Comparison of ENCODE assay signal across 8 mouse cellular contexts in genomic region chr16:5132401-5132801, GRCm38 (mm10). TPM values are rescaled to one million over a fixed set of nuclear protein-coding genes. Genes with fewer than 3 reads are reported as not detected.
DNase-seq lines count a peak whose midpoint lies in the region; ATAC-seq and TF ChIP-seq lines count a peak whose summit lies in the region.

Ppl (minus strand) TSS chr16:5132421.

- H3K27me3 ChIP-seq in forebrain, postnatal 0 days (ENCODE audit: insufficient read depth, low read length) = peaks cover 43% of the 10 kb centered on the region
- peaks cover 32% of the 10 kb centered on the region for H3K27me3 ChIP-seq in intestine, embryonic 15.5 days (replicated peaks)
- H3K27me3 ChIP-seq in liver, embryonic 15.5 days = peaks cover 56% of the 10 kb centered on the region
- H3K27me3 ChIP-seq in neural tube, embryonic 15.5 days (replicated peaks) = peaks cover 76% of the 10 kb centered on the region

- TF ChIP-seq CTCF in forebrain, postnatal 0 days (IDR thresholded peaks at IDR 0.05; ENCODE audit: low read depth) = no peak

- WGBS in forebrain, postnatal 0 days = 4% methylated on average over 39 of the region's 39 CpGs
- WGBS in intestine, embryonic 15.5 days = under 1% methylated on average over 39 of the region's 39 CpGs
- under 1% methylated on average over 39 of the region's 39 CpGs for WGBS in liver, embryonic 15.5 days (ENCODE audit: insufficient replicate concordance)
- under 1% methylated on average over 39 of the region's 39 CpGs for WGBS in neural tube, embryonic 15.5 days

- DNase-seq in Muller cell, postnatal 12 days (ENCODE audit: inconsistent ontology term) = peak; percentile 43
- peak; percentile 70 for DNase-seq in cerebellum, adult 11-12 months
- DNase-seq in forebrain, postnatal 0 days = no peak
- DNase-seq in frontal cortex, postnatal 25 days (ENCODE audit: low spot score in 2 of 2) = no peak
- DNase-seq in frontal cortex, postnatal 10 days (ENCODE audit: low spot score in 2 of 2) = no peak

- H3K27ac ChIP-seq in forebrain, postnatal 0 days (ENCODE audit: low read depth, low read length) = no peak within 1 kb of the TSS
- no peak within 1 kb of the TSS for H3K27ac ChIP-seq in intestine, embryonic 15.5 days
- no peak within 1 kb of the TSS for H3K27ac ChIP-seq in liver, embryonic 15.5 days (replicated peaks)
- no peak within 1 kb of the TSS for H3K27ac ChIP-seq in neural tube, embryonic 15.5 days (replicated peaks)

- H3K4me2 ChIP-seq in forebrain, postnatal 0 days (ENCODE audit: low read depth) = peak within 1 kb of the TSS; percentile 44
- peak within 1 kb of the TSS; percentile 66 for H3K4me2 ChIP-seq in intestine, embryonic 15.5 days (replicated peaks)
- H3K4me2 ChIP-seq in liver, embryonic 15.5 days = peak within 1 kb of the TSS; percentile 61
- peak within 1 kb of the TSS; percentile 60 for H3K4me2 ChIP-seq in neural tube, embryonic 15.5 days

- no peaks in the 10 kb centered on the region for H3K36me3 ChIP-seq in forebrain, postnatal 0 days (ENCODE audit: insufficient read depth)
- H3K36me3 ChIP-seq in intestine, embryonic 15.5 days = no peaks in the 10 kb centered on the region
- no peaks in the 10 kb centered on the region for H3K36me3 ChIP-seq in liver, embryonic 15.5 days (replicated peaks)
- H3K36me3 ChIP-seq in neural tube, embryonic 15.5 days = no peaks in the 10 kb centered on the region

- ATAC-seq in forebrain, postnatal 0 days = no peak
- ATAC-seq in intestine, embryonic 15.5 days = peak; percentile 86
- ATAC-seq in liver, embryonic 15.5 days (ENCODE audit: insufficient read depth) = peak; percentile 61
- ATAC-seq in neural tube, embryonic 15.5 days (ENCODE audit: low FRiP score) = no peak

- no peaks in the 10 kb centered on the region for H3K9me3 ChIP-seq in forebrain, postnatal 0 days (ENCODE audit: low read length)
- H3K9me3 ChIP-seq in intestine, embryonic 15.5 days = no peaks in the 10 kb centered on the region
- no peaks in the 10 kb centered on the region for H3K9me3 ChIP-seq in liver, embryonic 15.5 days (replicated peaks)
- H3K9me3 ChIP-seq in neural tube, embryonic 15.5 days (replicated peaks) = no peaks in the 10 kb centered on the region

- H3K9ac ChIP-seq in forebrain, postnatal 0 days = no peak within 1 kb of the TSS
- H3K9ac ChIP-seq in intestine, embryonic 15.5 days = peak within 1 kb of the TSS; percentile 44
- no peak within 1 kb of the TSS for H3K9ac ChIP-seq in liver, embryonic 15.5 days
- H3K9ac ChIP-seq in neural tube, embryonic 15.5 days (replicated peaks) = no peak within 1 kb of the TSS

- no peaks in the 10 kb centered on the region for H3K4me1 ChIP-seq in forebrain, postnatal 0 days (ENCODE audit: insufficient read depth)
- H3K4me1 ChIP-seq in intestine, embryonic 15.5 days (replicated peaks) = peaks cover 40% of the 10 kb centered on the region
- H3K4me1 ChIP-seq in liver, embryonic 15.5 days (replicated peaks) = peaks cover 17% of the 10 kb centered on the region
- peaks cover 14% of the 10 kb centered on the region for H3K4me1 ChIP-seq in neural tube, embryonic 15.5 days

- H3K4me3 ChIP-seq in forebrain, postnatal 0 days (ENCODE audit: low read depth, low read length) = peak within 1 kb of the TSS; percentile 26
- peak within 1 kb of the TSS; percentile 47 for H3K4me3 ChIP-seq in intestine, embryonic 15.5 days (replicated peaks)
- peak within 1 kb of the TSS; percentile 45 for H3K4me3 ChIP-seq in liver, embryonic 15.5 days (replicated peaks)
- peak within 1 kb of the TSS; percentile 34 for H3K4me3 ChIP-seq in neural tube, embryonic 15.5 days (replicated peaks)

RNA-seq across cellular contexts. Expression of gene Ppl, which starts in this region (rescaled TPM):
- 0.08 and 0.10 TPM in 2 replicates for total RNA-seq in forebrain, postnatal 0 days (2014; rRNA removed)
- polyA plus RNA-seq in forebrain, postnatal 0 days (2015; fragmentation: Nextera tagmentation; extraction: Ambion mirVana) = 0.03 and 0.07 TPM in 2 replicates
- polyA plus RNA-seq in intestine, embryonic 15.5 days (2015; fragmentation: Nextera tagmentation; extraction: Ambion mirVana) = 4.4 and 4.7 TPM in 2 replicates
- 0.38 and 0.60 TPM in 2 replicates for polyA plus RNA-seq in liver, embryonic 15.5 days (2015; fragmentation: Nextera tagmentation; extraction: Ambion mirVana)
- polyA plus RNA-seq in neural tube, embryonic 15.5 days (2015; fragmentation: Nextera tagmentation; extraction: Ambion mirVana) = 0.35 and 1.0 TPM in 2 replicates

Comparison
In these comparisons a context has a peak if more than half of its experiments do, and no peak if none do; other contexts are left out.
1. Peak in ATAC-seq, H3K4me3 ChIP-seq and H3K4me2 ChIP-seq in liver, embryonic 15.5 days; RNA of the gene not detected or under 1 TPM.
2. DNase-seq: peak in Muller cell, postnatal 12 days (single experiment) and cerebellum, adult 11-12 months (single experiment); none in forebrain, postnatal 0 days (single experiment), frontal cortex, postnatal 25 days (0 of 2) and frontal cortex, postnatal 10 days (0 of 2).
3. Peak in every context shown above with its lines, with median percentiles within 50 percentile points of each other: H3K4me2 ChIP-seq and H3K4me3 ChIP-seq.